Mouse (Mus musculus): ENCODE measurements around the gene Sh3d19. TPM values are rescaled to one million over a fixed set of nuclear protein-coding genes. Genes with fewer than 3 reads are reported as not detected.

Sh3d19 gene
- polyA plus RNA-seq, 1 experiment, result 5.7 TPM

- Histone ChIP-seq H3K79me3 (ENCODE audit: low read depth) (peaks cover 26% of the 10 kb centered on the region), H3K27me3 (ENCODE audit: control insufficient read depth, insufficient read depth, insufficient read length) (no peaks in the 10 kb centered on the region), H3K79me2 (ENCODE audit: control insufficient read depth, insufficient read depth) (peaks cover 35% of the 10 kb centered on the region), H3K36me3 (ENCODE audit: control insufficient read depth, insufficient read depth) (peaks cover 62% of the 10 kb centered on the region), H3ac (ENCODE audit: control insufficient read depth, insufficient read length, low read depth) (no peak overlapping the region), H3K4me3 (ENCODE audit: insufficient read depth, poor library complexity, severe bottlenecking) (no peak overlapping the region)
- no peak for TF ChIP-seq MYOD1 (IDR thresholded peaks at IDR 0.05; ENCODE audit: control insufficient read depth, insufficient read length, low read depth)
- TF ChIP-seq USF1 (IDR thresholded peaks at IDR 0.05; ENCODE audit: low read depth), result no peak
- TF ChIP-seq MYOG (IDR thresholded peaks at IDR 0.05; ENCODE audit: control insufficient read depth, extremely low read depth, insufficient read length), result no peak
- TF ChIP-seq CEBPB (IDR thresholded peaks at IDR 0.05; ENCODE audit: low read depth), result no peak
- no peak for TF ChIP-seq MAX (IDR thresholded peaks at IDR 0.05)
- no peak for TF ChIP-seq CTCF (IDR thresholded peaks at IDR 0.05; ENCODE audit: control insufficient read depth, insufficient read depth, insufficient read length)
- TF ChIP-seq FOSL1 (IDR thresholded peaks at IDR 0.05; ENCODE audit: insufficient read depth, low read length, poor library complexity, severe bottlenecking), result no peak
Observed at GRCm38 (mm10) chr3:86136936-86137574, 166.1 kb downstream of the Sh3d19 start.

- Histone ChIP-seq H3K4me3 (ENCODE audit: insufficient read depth, poor library complexity, severe bottlenecking) (no peak overlapping the region), H3K27me3 (ENCODE audit: control insufficient read depth, insufficient read depth, insufficient read length) (no peaks in the 10 kb centered on the region), H3K79me2 (ENCODE audit: control insufficient read depth, insufficient read depth) (peaks cover 39% of the 10 kb centered on the region), H3K36me3 (ENCODE audit: control insufficient read depth, insufficient read depth) (peaks cover 62% of the 10 kb centered on the region), H3K79me3 (ENCODE audit: low read depth) (peaks cover 27% of the 10 kb centered on the region), H3ac (ENCODE audit: control insufficient read depth, insufficient read length, low read depth) (no peak overlapping the region)
- TF ChIP-seq CEBPB (IDR thresholded peaks at IDR 0.05; ENCODE audit: low read depth) (no peak), MYOG (IDR thresholded peaks at IDR 0.05; ENCODE audit: control insufficient read depth, extremely low read depth, insufficient read length) (no peak), MYOD1 (IDR thresholded peaks at IDR 0.05; ENCODE audit: control insufficient read depth, insufficient read length, low read depth) (no peak), CTCF (IDR thresholded peaks at IDR 0.05; ENCODE audit: control insufficient read depth, insufficient read depth, insufficient read length) (no peak), USF1 (IDR thresholded peaks at IDR 0.05; ENCODE audit: low read depth) (no peak), FOSL1 (IDR thresholded peaks at IDR 0.05; ENCODE audit: insufficient read depth, low read length, poor library complexity, severe bottlenecking) (no peak), MAX (IDR thresholded peaks at IDR 0.05) (no peak)
Observed at GRCm38 (mm10) chr3:86139660-86140059, 168.8 kb downstream of the Sh3d19 start.

GRCm38 (mm10) chr3:86141366-86141765 lies 170.5 kb downstream of the Sh3d19 start:
- Histone ChIP-seq H3K27me3 (ENCODE audit: control insufficient read depth, insufficient read depth, insufficient read length) (no peaks in the 10 kb centered on the region), H3K79me2 (ENCODE audit: control insufficient read depth, insufficient read depth) (peaks cover 39% of the 10 kb centered on the region), H3K36me3 (ENCODE audit: control insufficient read depth, insufficient read depth) (peaks cover 49% of the 10 kb centered on the region), H3K4me3 (ENCODE audit: insufficient read depth, poor library complexity, severe bottlenecking) (peak overlapping the region; percentile 89), H3ac (ENCODE audit: control insufficient read depth, insufficient read length, low read depth) (peak overlapping the region; percentile 95), H3K79me3 (ENCODE audit: low read depth) (peaks cover 27% of the 10 kb centered on the region)
- peak; percentile 32 for TF ChIP-seq MYOD1 (IDR thresholded peaks at IDR 0.05; ENCODE audit: control insufficient read depth, insufficient read length, low read depth)
- TF ChIP-seq CTCF (IDR thresholded peaks at IDR 0.05; ENCODE audit: control insufficient read depth, insufficient read depth, insufficient read length), result no peak

GRCm38 (mm10) chr3:86141886-86142262 lies 171.0 kb downstream of the Sh3d19 start:
- H3K79me2 ChIP-seq (ENCODE audit: control insufficient read depth, insufficient read depth), result peaks cover 39% of the 10 kb centered on the region
- H3K4me3 ChIP-seq (ENCODE audit: insufficient read depth, poor library complexity, severe bottlenecking), result peak overlapping the region; percentile 89
- H3K36me3 ChIP-seq (ENCODE audit: control insufficient read depth, insufficient read depth), result peaks cover 43% of the 10 kb centered on the region
- peaks cover 27% of the 10 kb centered on the region for H3K79me3 ChIP-seq (ENCODE audit: low read depth)
- TF ChIP-seq CEBPB (IDR thresholded peaks at IDR 0.05; ENCODE audit: low read depth) (no peak), MYOG (IDR thresholded peaks at IDR 0.05; ENCODE audit: control insufficient read depth, extremely low read depth, insufficient read length) (no peak), USF1 (IDR thresholded peaks at IDR 0.05; ENCODE audit: low read depth) (no peak), MYOD1 (IDR thresholded peaks at IDR 0.05; ENCODE audit: control insufficient read depth, insufficient read length, low read depth) (no peak), CTCF (IDR thresholded peaks at IDR 0.05; ENCODE audit: control insufficient read depth, insufficient read depth, insufficient read length) (no peak), FOSL1 (IDR thresholded peaks at IDR 0.05; ENCODE audit: insufficient read depth, low read length, poor library complexity, severe bottlenecking) (no peak), MAX (IDR thresholded peaks at IDR 0.05) (no peak)
- no peaks in the 10 kb centered on the region for H3K27me3 ChIP-seq (ENCODE audit: control insufficient read depth, insufficient read depth, insufficient read length)
- H3ac ChIP-seq (ENCODE audit: control insufficient read depth, insufficient read length, low read depth), result peak overlapping the region; percentile 95

- peak; percentile 99 for TF ChIP-seq CTCF (IDR thresholded peaks at IDR 0.05; ENCODE audit: control insufficient read depth, insufficient read depth, insufficient read length)
- no peak for TF ChIP-seq MAX (IDR thresholded peaks at IDR 0.05)
- Histone ChIP-seq H3K79me3 (ENCODE audit: low read depth) (peaks cover 27% of the 10 kb centered on the region), H3K4me3 (ENCODE audit: insufficient read depth, poor library complexity, severe bottlenecking) (peak within 1 kb of the TSS; percentile 89), H3K79me2 (ENCODE audit: control insufficient read depth, insufficient read depth) (peaks cover 39% of the 10 kb centered on the region), H3ac (ENCODE audit: control insufficient read depth, insufficient read length, low read depth) (peak within 1 kb of the TSS; percentile 95), H3K27me3 (ENCODE audit: control insufficient read depth, insufficient read depth, insufficient read length) (no peaks in the 10 kb centered on the region), H3K36me3 (ENCODE audit: control insufficient read depth, insufficient read depth) (peaks cover 41% of the 10 kb centered on the region)
Observed at GRCm38 (mm10) chr3:86142263-86142933, 171.5 kb downstream of the Sh3d19 start, which contains the start of gene Rps3a1. Rps3a1 (minus strand) TSS chr3:86142702.

GRCm38 (mm10) chr3:86142934-86143317 lies 172.0 kb downstream of the Sh3d19 start:
- Histone ChIP-seq H3K79me3 (ENCODE audit: low read depth) (peaks cover 27% of the 10 kb centered on the region), H3K79me2 (ENCODE audit: control insufficient read depth, insufficient read depth) (peaks cover 39% of the 10 kb centered on the region), H3ac (ENCODE audit: control insufficient read depth, insufficient read length, low read depth) (no peak overlapping the region), H3K36me3 (ENCODE audit: control insufficient read depth, insufficient read depth) (peaks cover 36% of the 10 kb centered on the region), H3K4me3 (ENCODE audit: insufficient read depth, poor library complexity, severe bottlenecking) (no peak overlapping the region), H3K27me3 (ENCODE audit: control insufficient read depth, insufficient read depth, insufficient read length) (no peaks in the 10 kb centered on the region)
- TF ChIP-seq MAX (IDR thresholded peaks at IDR 0.05) (no peak), USF1 (IDR thresholded peaks at IDR 0.05; ENCODE audit: low read depth) (peak; percentile 21)

Data from C2C12 (cell line).